Mouse (Mus musculus): ENCODE results near the gene Aloxe3. TPM values are rescaled to one million over a fixed set of nuclear protein-coding genes. Genes with fewer than 3 reads are reported as not detected.
A peak's percentile ranks its signal among the peaks of the same experiment; 100 is the strongest.

Aloxe3 gene
- polyA plus RNA-seq, 1 experiment = 0.82 TPM

DNA sequence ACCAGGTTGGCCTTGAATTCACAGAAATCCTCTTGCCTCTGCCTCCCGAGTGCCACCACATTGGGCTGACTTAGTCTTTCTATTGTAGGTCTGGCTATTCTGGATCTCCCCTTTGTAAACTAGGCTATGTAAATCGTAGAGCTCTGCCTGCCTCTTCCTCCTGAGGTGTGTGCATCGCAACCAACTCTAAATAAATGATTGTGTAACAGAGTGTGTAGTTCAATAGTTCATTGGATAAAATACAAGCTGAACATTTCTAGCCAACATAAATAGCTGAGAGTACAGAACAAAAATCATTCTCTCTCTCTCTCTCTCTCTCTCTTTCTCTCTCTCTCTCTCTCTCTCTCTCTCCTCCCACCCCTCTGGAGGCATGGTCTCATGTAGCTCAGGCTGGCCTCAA, 11.1 kb upstream of the Aloxe3 start:
- TF ChIP-seq CTCF (IDR thresholded peaks at IDR 0.05; ENCODE audit: control insufficient read depth, insufficient read depth, low read length) = no peak
- TF ChIP-seq POLR2A (IDR thresholded peaks at IDR 0.05; ENCODE audit: borderline replicate concordance, control insufficient read depth, low read depth, low read length) = no peak
- WGBS = 75% methylated on average over 3 of the region's 3 CpGs
- no peaks in the 10 kb centered on the region for H3K4me1 ChIP-seq (ENCODE audit: control insufficient read depth, insufficient read depth, low read length)

DNA sequence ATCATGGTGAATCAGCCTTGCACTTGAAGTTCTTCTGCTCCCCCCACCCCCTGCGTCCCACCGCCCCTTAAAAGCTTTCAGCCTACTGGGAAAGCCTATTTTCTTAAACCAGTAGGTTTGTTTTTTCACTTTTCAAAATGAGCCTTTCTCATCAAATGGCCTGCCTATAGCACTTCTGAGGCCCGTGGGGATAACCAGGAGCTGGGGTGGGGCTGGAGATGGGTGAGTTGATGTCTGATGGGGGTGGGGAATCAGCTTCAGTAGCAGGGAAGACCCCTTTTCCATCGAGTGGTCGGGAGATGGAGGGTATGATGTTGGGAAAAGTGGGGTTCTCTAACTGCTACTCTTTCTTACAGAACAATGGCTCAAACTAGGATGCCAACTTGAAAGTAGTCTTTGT, 8.9 kb upstream of the Aloxe3 start:
- Histone ChIP-seq H3K4me1 (ENCODE audit: control insufficient read depth, insufficient read depth, low read length) (no peaks in the 10 kb centered on the region), H3K27ac (ENCODE audit: control insufficient read depth, insufficient read depth, low read depth, low read length, poor library complexity) (no peak overlapping the region), H3K4me3 (replicated peaks; ENCODE audit: control insufficient read depth, low read depth, low read length) (no peak overlapping the region)
- WGBS = 69% methylated on average over 5 of the region's 5 CpGs
- TF ChIP-seq CTCF (IDR thresholded peaks at IDR 0.05; ENCODE audit: control insufficient read depth, insufficient read depth, low read length) (no peak), POLR2A (IDR thresholded peaks at IDR 0.05; ENCODE audit: borderline replicate concordance, control insufficient read depth, low read depth, low read length) (no peak)

More for the DNA sequence above, 11.1 kb upstream of the Aloxe3 start:
- Histone ChIP-seq H3K4me3 (replicated peaks; ENCODE audit: control insufficient read depth, low read depth, low read length) (no peak overlapping the region), H3K27ac (ENCODE audit: control insufficient read depth, insufficient read depth, low read depth, low read length, poor library complexity) (no peak overlapping the region)

- H3K27ac ChIP-seq (ENCODE audit: control insufficient read depth, insufficient read depth, low read depth, low read length, poor library complexity) = peak overlapping the region; percentile 81
- TF ChIP-seq POLR2A (IDR thresholded peaks at IDR 0.05; ENCODE audit: borderline replicate concordance, control insufficient read depth, low read depth, low read length) (peak; percentile 51; the same call in 1 of the 2 replicates), CTCF (IDR thresholded peaks at IDR 0.05; ENCODE audit: control insufficient read depth, insufficient read depth, low read length) (no peak)
- H3K4me3 ChIP-seq (replicated peaks; ENCODE audit: control insufficient read depth, low read depth, low read length) = peak overlapping the region; percentile 79
- WGBS = under 1% methylated on average over 45 of the region's 45 CpGs
- no peaks in the 10 kb centered on the region for H3K4me1 ChIP-seq (ENCODE audit: control insufficient read depth, insufficient read depth, low read length)
These were observed 7.7 kb upstream of the Aloxe3 start for GRCm38 (mm10) chr11:69117737-69118695.

GRCm38 (mm10) chr11:69118765-69119164, 6.9 kb upstream of the Aloxe3 start:
- WGBS = 7% methylated on average over 15 of the region's 15 CpGs
- H3K4me3 ChIP-seq (replicated peaks; ENCODE audit: control insufficient read depth, low read depth, low read length) = peak overlapping the region; percentile 79
- no peaks in the 10 kb centered on the region for H3K4me1 ChIP-seq (ENCODE audit: control insufficient read depth, insufficient read depth, low read length)
- no peak overlapping the region for H3K27ac ChIP-seq (ENCODE audit: control insufficient read depth, insufficient read depth, low read depth, low read length, poor library complexity)
- TF ChIP-seq POLR2A (IDR thresholded peaks at IDR 0.05; ENCODE audit: borderline replicate concordance, control insufficient read depth, low read depth, low read length) (no peak; the same call in 1 of the 2 replicates), CTCF (IDR thresholded peaks at IDR 0.05; ENCODE audit: control insufficient read depth, insufficient read depth, low read length) (no peak)

GRCm38 (mm10) chr11:69119446-69120155, 6.1 kb upstream of the Aloxe3 start:
- 60% methylated on average over 14 of the region's 14 CpGs for WGBS
- TF ChIP-seq CTCF (IDR thresholded peaks at IDR 0.05; ENCODE audit: control insufficient read depth, insufficient read depth, low read length) = no peak
- TF ChIP-seq POLR2A (IDR thresholded peaks at IDR 0.05; ENCODE audit: borderline replicate concordance, control insufficient read depth, low read depth, low read length) = no peak
- Histone ChIP-seq H3K27ac (ENCODE audit: control insufficient read depth, insufficient read depth, low read depth, low read length, poor library complexity) (no peak overlapping the region), H3K4me3 (replicated peaks; ENCODE audit: control insufficient read depth, low read depth, low read length) (no peak overlapping the region), H3K4me1 (ENCODE audit: control insufficient read depth, insufficient read depth, low read length) (no peaks in the 10 kb centered on the region)

- H3K4me1 ChIP-seq (ENCODE audit: control insufficient read depth, insufficient read depth, low read length) = no peaks in the 10 kb centered on the region
- peak within 1 kb of the TSS; percentile 34 for H3K4me3 ChIP-seq (replicated peaks; ENCODE audit: control insufficient read depth, low read depth, low read length)
- 1% methylated on average over 27 of the region's 27 CpGs for WGBS
- TF ChIP-seq POLR2A (IDR thresholded peaks at IDR 0.05; ENCODE audit: borderline replicate concordance, control insufficient read depth, low read depth, low read length) (no peak), CTCF (IDR thresholded peaks at IDR 0.05; ENCODE audit: control insufficient read depth, insufficient read depth, low read length) (no peak)
- H3K27ac ChIP-seq (ENCODE audit: control insufficient read depth, insufficient read depth, low read depth, low read length, poor library complexity) = no peak within 1 kb of the TSS
These were observed 5.3 kb upstream of the Aloxe3 start, which contains the start of gene Hes7 for GRCm38 (mm10) chr11:69120221-69121000. Hes7 (plus strand) TSS chr11:69120404.

GRCm38 (mm10) chr11:69121001-69121740, 4.5 kb upstream of the Aloxe3 start:
- TF ChIP-seq POLR2A (IDR thresholded peaks at IDR 0.05; ENCODE audit: borderline replicate concordance, control insufficient read depth, low read depth, low read length) = no peak
- TF ChIP-seq CTCF (IDR thresholded peaks at IDR 0.05; ENCODE audit: control insufficient read depth, insufficient read depth, low read length) = no peak
- H3K4me3 ChIP-seq (replicated peaks; ENCODE audit: control insufficient read depth, low read depth, low read length) = peak overlapping the region; percentile 43
- no peak overlapping the region for H3K27ac ChIP-seq (ENCODE audit: control insufficient read depth, insufficient read depth, low read depth, low read length, poor library complexity)
- no peaks in the 10 kb centered on the region for H3K4me1 ChIP-seq (ENCODE audit: control insufficient read depth, insufficient read depth, low read length)
- WGBS = under 1% methylated on average over 33 of the region's 33 CpGs

Measured in bone marrow, adult 2 months (tissue).